Mouse (Mus musculus): ENCODE results near the gene Ftcd.
A peak's percentile ranks its signal among the peaks of the same experiment; 100 is the strongest.

Ftcd gene

GRCm38 (mm10) chr10:76575374-76575773 lies at the start of gene Ftcd:
Gene Ftcd (plus strand): TSS chr10:76575648.
- no peak for DNase-seq (ENCODE audit: low spot score)

- no peak for DNase-seq (ENCODE audit: low spot score)
Observed at GRCm38 (mm10) chr10:76530922-76531321, 44.5 kb upstream of the Ftcd start.

DNA sequence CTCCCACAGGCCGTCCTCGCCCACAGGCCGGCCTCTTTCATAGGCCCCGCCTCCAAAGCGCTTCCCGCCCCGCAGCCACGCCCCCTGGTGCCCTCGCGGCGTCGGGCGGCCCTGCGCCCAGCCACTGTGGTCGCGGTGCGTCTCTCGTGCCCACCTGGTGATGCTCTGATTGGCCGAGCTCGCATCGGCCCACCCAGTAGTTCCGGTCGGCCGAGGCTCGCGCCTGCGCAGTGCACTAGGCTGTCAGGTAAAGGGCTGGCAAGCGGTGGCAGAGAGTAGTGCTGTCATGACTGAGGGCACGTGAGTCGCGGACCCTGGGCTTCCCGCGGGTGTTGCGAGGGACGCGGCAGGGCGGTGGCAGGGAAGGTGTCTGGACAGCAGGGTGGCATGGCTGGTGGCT lies 44.1 kb upstream of the Ftcd start, which contains the start of gene Lss:
Gene Lss, plus strand, starts transcription at position 214 of the 400 bp plus-strand sequence.
- DNase-seq (ENCODE audit: low spot score) = peak; percentile 93

GRCm38 (mm10) chr10:76531828-76532227 lies 43.6 kb upstream of the Ftcd start:
- peak; percentile 12 for DNase-seq (ENCODE audit: low spot score)

- no peak for DNase-seq (ENCODE audit: low spot score)
Observed at GRCm38 (mm10) chr10:76535526-76535925, 39.9 kb upstream of the Ftcd start.

DNA sequence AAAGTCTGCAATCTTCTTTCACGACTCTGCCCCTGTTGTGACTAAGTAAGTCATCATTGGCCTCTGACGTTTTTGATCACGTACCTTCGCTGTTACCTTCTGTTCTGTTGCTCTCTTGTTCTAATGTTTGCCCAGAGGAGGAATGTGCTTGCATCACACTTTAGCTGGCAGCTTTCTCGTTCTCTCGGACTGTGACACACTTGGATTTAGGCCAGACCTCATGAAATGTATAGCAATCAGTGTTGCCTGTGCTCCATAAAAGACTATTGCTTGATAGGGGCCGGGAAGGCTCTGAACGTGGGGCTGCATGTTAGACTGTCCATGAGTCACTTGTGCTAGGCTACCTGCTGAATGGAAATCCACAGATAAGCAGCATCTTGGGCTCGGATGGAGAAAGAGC lies 37.8 kb upstream of the Ftcd start:
- no peak for DNase-seq (ENCODE audit: low spot score)

- no peak for DNase-seq (ENCODE audit: low spot score)
Observed at GRCm38 (mm10) chr10:76541336-76542085, 33.9 kb upstream of the Ftcd start.

- no peak for DNase-seq (ENCODE audit: low spot score)
Observed at GRCm38 (mm10) chr10:76542636-76543375, 32.6 kb upstream of the Ftcd start.

DNA sequence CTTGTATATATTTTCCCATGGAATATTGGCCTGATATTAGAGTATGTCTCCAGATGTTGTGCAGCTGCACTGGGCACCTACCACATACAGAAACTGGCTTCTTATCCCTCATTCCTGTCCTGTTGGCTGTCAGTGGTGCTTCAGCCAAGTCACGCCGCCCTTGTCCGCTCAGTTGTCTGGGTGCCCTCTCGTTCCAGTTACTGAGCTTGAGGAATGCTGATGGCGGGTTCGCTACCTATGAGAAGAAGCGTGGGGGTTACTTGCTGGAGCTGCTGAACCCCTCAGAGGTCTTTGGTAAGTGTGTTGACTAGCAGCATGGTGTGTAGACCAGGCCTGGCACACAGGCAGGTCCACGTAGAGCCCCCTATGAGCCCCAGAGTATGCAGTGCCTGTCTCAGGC lies 28.9 kb upstream of the Ftcd start:
- no peak for DNase-seq (ENCODE audit: low spot score)

DNA sequence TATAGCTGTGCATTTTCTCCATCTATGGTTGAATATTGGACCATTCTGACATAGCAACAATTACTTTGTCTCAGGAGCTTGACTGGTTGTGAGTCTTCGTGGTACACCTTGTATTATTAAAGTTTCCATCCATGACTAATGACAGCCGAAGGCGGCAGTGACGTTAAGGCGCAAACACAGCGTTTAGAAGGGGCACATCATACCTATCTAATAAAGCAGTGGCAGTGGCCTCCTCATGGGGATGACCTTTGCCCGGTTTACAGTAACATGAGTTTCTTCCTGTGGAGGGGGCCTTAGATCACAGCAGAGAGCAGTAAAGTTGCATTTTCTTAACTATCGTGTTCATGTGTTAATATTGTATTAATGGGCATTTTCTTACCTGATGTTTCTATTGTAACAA lies 27.2 kb upstream of the Ftcd start:
- DNase-seq (ENCODE audit: low spot score) = no peak

GRCm38 (mm10) chr10:76550458-76550857 lies 25.0 kb upstream of the Ftcd start:
- no peak for DNase-seq (ENCODE audit: low spot score)

GRCm38 (mm10) chr10:76551556-76551955 lies 23.9 kb upstream of the Ftcd start:
- no peak for DNase-seq (ENCODE audit: low spot score)

- no peak for DNase-seq (ENCODE audit: low spot score)
Observed at GRCm38 (mm10) chr10:76554061-76554460, 21.4 kb upstream of the Ftcd start.

- no peak for DNase-seq (ENCODE audit: low spot score)
Observed at GRCm38 (mm10) chr10:76561972-76562371, 13.5 kb upstream of the Ftcd start, which contains the start of gene Spatc1l. Gene Spatc1l (plus strand): TSS chr10:76562272.

DNA sequence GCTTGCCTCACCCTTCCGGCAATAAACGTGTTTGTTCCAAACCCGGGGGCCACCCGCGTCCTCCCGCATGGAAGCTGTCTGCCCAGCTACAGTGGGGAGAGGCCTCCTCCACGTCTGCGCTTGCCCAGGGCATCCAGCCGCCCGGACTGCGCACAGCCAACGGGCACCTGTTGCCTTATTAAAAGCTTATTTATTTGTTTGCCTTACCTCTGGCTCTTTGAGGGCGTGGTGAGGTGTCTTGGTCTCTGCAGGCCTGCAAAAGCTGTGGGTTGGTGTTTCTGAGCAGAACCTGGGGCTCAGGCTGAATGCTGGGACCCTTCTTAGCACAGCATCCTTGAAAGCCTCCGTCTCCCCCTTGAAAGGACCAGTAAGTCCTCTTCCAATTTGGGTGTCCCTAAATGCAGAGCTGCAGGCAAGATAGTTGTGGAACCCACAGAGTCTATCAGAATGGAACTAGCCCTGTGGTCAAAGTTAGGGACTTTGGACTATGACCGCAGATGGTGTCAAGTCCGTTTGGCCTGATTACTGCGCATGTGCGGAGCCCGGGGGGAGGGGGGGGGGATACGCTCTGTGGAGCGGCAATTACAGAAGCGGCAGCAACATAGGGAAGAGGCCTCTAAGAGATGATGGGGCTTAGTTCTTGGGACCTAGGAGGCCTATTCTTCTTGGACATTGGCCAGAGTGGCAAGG lies 5.3 kb upstream of the Ftcd start:
- no peak for DNase-seq (ENCODE audit: low spot score)

- DNase-seq (ENCODE audit: low spot score) = no peak
Observed at GRCm38 (mm10) chr10:76571070-76571469, 4.4 kb upstream of the Ftcd start.

- DNase-seq (ENCODE audit: low spot score) = no peak
Observed at GRCm38 (mm10) chr10:76572151-76572550, 3.3 kb upstream of the Ftcd start.

DNA sequence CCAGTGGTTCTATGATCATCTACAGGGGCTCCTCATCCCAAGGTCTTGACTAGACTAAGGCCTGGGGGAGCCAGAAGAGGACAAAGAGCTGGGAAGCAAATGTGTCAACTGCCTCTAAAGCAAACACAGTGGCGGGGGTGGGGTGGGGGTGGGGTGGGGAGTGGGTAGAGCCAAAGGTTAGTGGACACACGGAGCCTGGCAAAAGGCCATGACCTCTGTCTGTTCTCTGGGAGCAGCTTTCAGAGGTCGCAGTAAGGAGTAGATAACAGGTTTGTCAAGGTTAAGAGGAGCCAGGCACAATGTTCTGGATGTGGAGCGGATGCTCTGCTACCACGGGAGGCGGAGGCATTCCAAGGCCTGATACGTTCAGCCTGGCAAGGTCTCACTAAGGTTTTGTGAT lies 1.5 kb downstream of the Ftcd start:
- no peak for DNase-seq (ENCODE audit: low spot score)

- DNase-seq (ENCODE audit: low spot score) = no peak
Observed at GRCm38 (mm10) chr10:76584138-76584537, 8.7 kb downstream of the Ftcd start.

GRCm38 (mm10) chr10:76586190-76586589 lies 10.7 kb downstream of the Ftcd start:
- no peak for DNase-seq (ENCODE audit: low spot score)

DNA sequence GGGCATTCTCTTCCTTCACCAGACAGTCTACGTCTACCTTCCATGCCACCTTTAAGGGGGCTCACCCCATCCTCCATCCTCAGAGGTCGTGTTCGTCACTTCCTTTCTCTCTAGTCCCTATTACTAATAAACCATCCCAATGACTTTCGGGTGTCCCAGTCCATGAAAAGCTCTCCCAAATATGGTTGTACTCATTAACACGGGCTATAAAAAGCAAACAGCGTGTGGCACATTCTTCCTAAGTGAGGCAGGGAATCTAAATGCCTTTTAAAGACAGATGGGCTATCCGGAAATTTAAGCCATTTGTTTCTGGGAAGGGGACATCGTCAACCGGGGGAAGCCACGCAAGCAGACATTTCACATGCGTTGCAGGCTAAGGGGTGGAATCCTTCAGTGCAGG lies 14.7 kb downstream of the Ftcd start:
- DNase-seq (ENCODE audit: low spot score) = no peak

DNA sequence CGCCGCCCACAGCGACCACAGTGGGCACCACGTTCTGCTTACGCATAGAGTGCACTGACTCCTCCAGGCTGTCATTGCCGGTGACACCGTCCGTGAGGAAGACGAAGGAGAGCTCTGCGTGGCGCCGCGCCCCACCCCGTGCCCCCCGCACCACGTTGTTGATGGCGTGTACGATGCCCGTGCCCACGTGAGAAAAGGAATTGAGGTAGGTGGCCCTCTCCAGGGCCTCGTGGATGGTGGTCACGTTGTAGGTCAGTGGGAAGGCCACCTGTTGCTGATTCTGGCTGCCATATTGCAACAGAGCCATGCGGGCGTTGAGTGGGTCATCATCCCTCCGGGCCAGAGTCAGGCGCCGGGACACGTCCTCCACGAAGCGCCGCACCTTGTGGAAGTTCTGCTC lies 20.9 kb downstream of the Ftcd start:
- no peak for DNase-seq (ENCODE audit: low spot score)

GRCm38 (mm10) chr10:76602690-76603089 lies 27.2 kb downstream of the Ftcd start:
- no peak for DNase-seq (ENCODE audit: low spot score)

Data from c-Kit-positive CD71-positive TER-119-positive erythroid progenitor cells, embryonic 14.5 days (primary cell).